Mouse (Mus musculus) stomach, postnatal 0 days (tissue): ENCODE measurements at regions not wholly inside any gene's neighbourhood (a gene's known extent, or its start where the extent isn't known, plus 50 kb on each side); places are given as distances from the start of the nearest gene placed in this dataset.
A peak's percentile ranks its signal among the peaks of the same experiment; 100 is the strongest.

Experiments
- CTCF ChIP-seq: IDR thresholded peaks from 2 replicates; pipeline ENCODE4 v1.5.1; 2016; ENCODE audit warnings: antibody characterized with exemption, low read depth, mild to moderate bottlenecking, moderate library complexity
- EP300 ChIP-seq: optimal IDR thresholded peaks from 2 replicates; pipeline ENCODE3; 2016; ENCODE audit warnings: antibody characterized with exemption

DNA sequence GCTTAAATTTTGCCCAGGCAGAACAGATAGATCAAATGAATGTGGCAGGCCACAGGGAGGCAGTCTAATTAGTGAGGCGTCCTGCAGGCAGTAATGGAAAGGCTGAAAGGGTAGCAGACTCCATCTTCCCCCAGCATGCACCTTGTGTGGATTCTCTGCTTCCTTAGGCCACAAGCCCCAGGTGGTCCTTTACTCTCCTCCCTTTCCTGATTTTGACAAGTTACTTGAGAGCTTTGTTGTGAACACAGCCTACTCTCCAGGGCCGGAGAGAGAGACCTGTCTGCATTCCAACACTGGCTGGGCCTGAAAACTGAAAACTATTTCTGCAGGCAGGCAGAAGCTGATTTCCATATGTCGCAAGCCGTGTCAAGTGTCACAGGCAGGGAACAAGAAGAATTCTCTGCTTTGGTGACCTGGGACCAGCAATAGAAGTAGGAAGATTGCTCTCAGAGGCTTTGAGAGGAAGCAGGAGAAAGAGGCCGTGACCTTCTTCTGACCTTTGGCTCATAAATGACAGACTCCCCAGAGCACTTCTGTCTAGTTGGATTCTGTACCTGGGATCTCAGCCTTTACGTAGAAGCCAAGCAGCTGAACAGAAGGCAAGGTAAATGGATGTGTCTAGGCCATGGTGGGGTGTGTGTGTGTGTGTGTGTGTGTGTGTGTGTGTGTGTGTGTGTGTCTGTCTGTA, 619.2 kb upstream of the Cdh5 start:
- TF ChIP-seq CTCF (peak; percentile 29), EP300 (no peak)
